Mouse (Mus musculus): ENCODE data around the gene Mocs2.

Mocs2 gene

GRCm38 (mm10) chr13:114853152-114853551 lies 35.1 kb downstream of the Mocs2 start:
- DNase-seq (ENCODE audit: low spot score in 2 of 2): no peak

GRCm38 (mm10) chr13:114854023-114854422 lies 36.0 kb downstream of the Mocs2 start:
- no peak for DNase-seq (ENCODE audit: low spot score in 2 of 2)

- DNase-seq (ENCODE audit: low spot score in 2 of 2): no peak
These were observed 36.4 kb downstream of the Mocs2 start for GRCm38 (mm10) chr13:114854428-114854827.

DNA sequence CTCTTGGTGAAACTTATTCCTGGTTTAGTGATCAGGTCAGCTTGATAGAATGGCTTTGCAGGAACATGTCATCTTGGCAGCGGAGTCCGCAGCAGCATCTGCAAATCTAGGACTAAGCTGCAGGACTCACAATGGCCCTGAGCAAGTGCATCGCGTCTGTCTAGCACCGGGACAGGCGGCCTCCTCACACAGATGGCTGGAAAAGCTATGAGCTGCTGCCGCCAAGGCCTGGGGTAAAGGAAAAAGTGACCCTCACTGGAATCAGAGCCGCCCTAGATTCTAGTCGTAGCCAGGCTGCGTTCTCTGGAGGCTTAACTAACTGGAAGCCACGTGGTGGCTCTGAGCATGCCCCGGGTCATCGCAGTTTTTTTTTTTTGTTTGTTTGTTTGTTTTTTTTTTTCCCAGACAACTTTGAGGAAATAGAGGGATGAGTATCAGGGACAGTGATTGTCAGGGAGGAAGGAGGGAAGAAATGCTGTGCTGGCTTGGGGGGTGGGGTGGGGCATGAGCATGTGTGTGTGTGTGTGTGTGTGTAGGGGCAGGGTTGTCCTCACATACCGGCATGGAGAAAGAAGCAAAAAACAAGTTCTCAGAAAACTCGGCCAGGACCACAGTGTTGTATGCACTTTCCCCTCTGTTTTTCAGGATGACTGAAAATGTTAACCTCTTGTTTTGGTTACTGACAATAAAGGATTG lies 37.7 kb downstream of the Mocs2 start:
- DNase-seq (ENCODE audit: low spot score in 2 of 2): no peak

DNA sequence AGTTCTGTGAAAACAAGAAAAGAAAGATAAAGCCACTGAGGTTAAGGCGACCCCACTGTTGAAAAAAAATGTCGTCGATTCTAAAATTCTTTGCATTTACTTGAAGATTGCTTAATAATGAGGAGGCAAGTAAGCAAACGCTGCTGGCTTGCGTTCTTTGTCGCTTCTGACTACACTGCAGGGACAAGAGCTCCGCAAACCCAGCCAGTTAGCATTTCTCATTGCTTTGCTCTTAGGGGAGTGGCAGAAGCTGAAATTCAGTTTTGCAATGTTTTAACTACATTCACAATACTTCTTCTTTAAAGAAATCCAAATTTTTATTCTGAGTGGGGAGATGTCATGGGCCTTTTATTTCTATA lies 38.2 kb downstream of the Mocs2 start:
- no peak for DNase-seq (ENCODE audit: low spot score in 2 of 2)

- no peak for DNase-seq (ENCODE audit: low spot score in 2 of 2)
These were observed 39.5 kb downstream of the Mocs2 start for GRCm38 (mm10) chr13:114857525-114857924.

DNA sequence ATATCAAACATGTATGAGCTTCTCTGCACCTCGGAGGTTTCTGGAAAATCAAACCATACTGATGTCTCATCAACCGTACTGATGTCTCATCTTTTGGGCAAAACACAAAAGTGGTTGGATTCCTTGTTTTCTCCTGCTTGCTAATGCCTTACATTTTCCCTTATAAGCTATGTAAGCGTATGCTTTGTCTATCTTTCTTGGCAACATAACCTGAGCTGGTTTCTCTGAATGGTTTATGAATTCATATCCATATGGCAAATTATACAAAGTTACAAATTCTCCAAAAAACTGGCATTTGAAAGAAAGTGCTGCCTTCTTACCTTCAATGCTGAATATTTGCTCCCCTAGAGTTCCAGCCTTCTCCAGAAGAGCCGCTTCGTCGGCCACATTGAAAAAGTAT lies 56.7 kb downstream of the Mocs2 start:
- no peak for DNase-seq (ENCODE audit: low spot score in 2 of 2)

- no peak for DNase-seq (ENCODE audit: low spot score in 2 of 2)
These were observed 58.0 kb downstream of the Mocs2 start for GRCm38 (mm10) chr13:114876005-114876520.

DNA sequence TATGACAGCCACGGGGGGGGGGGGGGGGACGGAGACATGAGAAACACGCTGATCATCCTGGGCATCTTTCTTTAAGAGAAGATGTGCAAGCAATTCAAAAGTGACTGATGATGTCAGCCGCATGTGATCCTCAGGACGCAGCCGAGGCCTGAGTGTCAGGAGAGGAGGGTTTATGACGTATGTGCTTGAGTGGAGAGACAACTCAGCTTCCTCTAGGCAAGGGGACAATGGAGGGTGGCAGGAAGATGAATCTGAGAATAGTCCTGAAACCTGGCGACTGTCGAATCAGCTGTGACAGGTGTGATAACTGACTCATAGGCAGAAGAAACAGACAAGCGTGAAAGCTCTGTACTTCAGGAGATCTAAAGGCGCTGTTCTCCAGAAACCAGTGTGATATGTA lies 60.6 kb downstream of the Mocs2 start:
- no peak for DNase-seq (ENCODE audit: low spot score in 2 of 2)
